Mouse (Mus musculus): ENCODE measurements around the gene Gm20458. TPM values are rescaled to one million over a fixed set of nuclear protein-coding genes. Genes with fewer than 3 reads are reported as not detected.

The Gm20458 gene
- polyA plus RNA-seq, 2 experiments: 9.0 to 14.3 TPM

GRCm38 (mm10) chr2:164424406-164424805 is 36.4 kb upstream of the Gm20458 start:
- Histone ChIP-seq H3K4me1 (ENCODE audit: control insufficient read depth, insufficient read depth, low read length) (0 out of 2 replicates have a peak, but pooled peaks cover 4% of the 10 kb centered on the region), H3K4me2 (replicated peaks; ENCODE audit: low read depth, low read length, severe bottlenecking) (no peak overlapping the region), H3K4me3 (replicated peaks; ENCODE audit: low read length) (no peak overlapping the region), H3K27ac (replicated peaks; ENCODE audit: low read depth, low read length) (no peak overlapping the region), H3K36me3 (ENCODE audit: control insufficient read depth, insufficient read depth, low read length) (peaks cover 55% of the 10 kb centered on the region), H3K9ac (ENCODE audit: low read depth, low read length, severe bottlenecking) (no peak overlapping the region), H3K27me3 (ENCODE audit: control insufficient read depth, insufficient read depth, low read length) (no peaks in the 10 kb centered on the region), H3K9me3 (ENCODE audit: control insufficient read depth, low read length) (no peaks in the 10 kb centered on the region)
- ATAC-seq (ENCODE audit: low FRiP score, low read depth) (no peak), DNase-seq (ENCODE audit: low spot score) (no peak)
- no peak for TF ChIP-seq POLR2A (IDR thresholded peaks at IDR 0.05; ENCODE audit: borderline replicate concordance, extremely low read depth, insufficient read depth, insufficient read length)
- 89% methylated on average over 8 of the region's 8 CpGs for WGBS

- ATAC-seq (ENCODE audit: low FRiP score, low read depth) (no peak), DNase-seq (ENCODE audit: low spot score) (no peak)
- Histone ChIP-seq H3K27ac (replicated peaks; ENCODE audit: low read depth, low read length) (no peak overlapping the region), H3K9ac (ENCODE audit: low read depth, low read length, severe bottlenecking) (no peak overlapping the region), H3K9me3 (ENCODE audit: control insufficient read depth, low read length) (no peaks in the 10 kb centered on the region), H3K27me3 (ENCODE audit: control insufficient read depth, insufficient read depth, low read length) (no peaks in the 10 kb centered on the region), H3K4me2 (replicated peaks; ENCODE audit: low read depth, low read length, severe bottlenecking) (no peak overlapping the region), H3K4me1 (ENCODE audit: control insufficient read depth, insufficient read depth, low read length) (peaks cover 6% of the 10 kb centered on the region; the same call in 1 of the 2 replicates), H3K36me3 (ENCODE audit: control insufficient read depth, insufficient read depth, low read length) (peaks cover 57% of the 10 kb centered on the region), H3K4me3 (replicated peaks; ENCODE audit: low read length) (no peak overlapping the region)
- TF ChIP-seq POLR2A (IDR thresholded peaks at IDR 0.05; ENCODE audit: borderline replicate concordance, extremely low read depth, insufficient read depth, insufficient read length): no peak
- 75% methylated on average over 5 of the region's 5 CpGs for WGBS
These were observed 35.4 kb upstream of the Gm20458 start for GRCm38 (mm10) chr2:164425401-164425800.

- H3K4me3 ChIP-seq (replicated peaks; ENCODE audit: low read length): no peak overlapping the region
- no peak for TF ChIP-seq POLR2A (IDR thresholded peaks at IDR 0.05; ENCODE audit: borderline replicate concordance, extremely low read depth, insufficient read depth, insufficient read length)
- ATAC-seq (ENCODE audit: low FRiP score, low read depth) (no peak), DNase-seq (ENCODE audit: low spot score) (no peak)
- H3K9ac ChIP-seq (ENCODE audit: low read depth, low read length, severe bottlenecking): no peak overlapping the region
- no peaks in the 10 kb centered on the region for H3K27me3 ChIP-seq (ENCODE audit: control insufficient read depth, insufficient read depth, low read length)
- H3K9me3 ChIP-seq (ENCODE audit: control insufficient read depth, low read length): no peaks in the 10 kb centered on the region
- no peak overlapping the region for H3K4me2 ChIP-seq (replicated peaks; ENCODE audit: low read depth, low read length, severe bottlenecking)
- peaks cover 13% of the 10 kb centered on the region for H3K4me1 ChIP-seq (ENCODE audit: control insufficient read depth, insufficient read depth, low read length)
- WGBS: 26% methylated on average over 12 of the region's 12 CpGs
- peaks cover 57% of the 10 kb centered on the region for H3K36me3 ChIP-seq (ENCODE audit: control insufficient read depth, insufficient read depth, low read length)
- no peak overlapping the region for H3K27ac ChIP-seq (replicated peaks; ENCODE audit: low read depth, low read length)
These were observed 34.6 kb upstream of the Gm20458 start for GRCm38 (mm10) chr2:164426121-164426520.

- H3K4me2 ChIP-seq (replicated peaks; ENCODE audit: low read depth, low read length, severe bottlenecking): no peak overlapping the region
- no peak overlapping the region for H3K9ac ChIP-seq (ENCODE audit: low read depth, low read length, severe bottlenecking)
- no peak for DNase-seq (ENCODE audit: low spot score)
- H3K27ac ChIP-seq (replicated peaks; ENCODE audit: low read depth, low read length): no peak overlapping the region
- no peak for ATAC-seq (ENCODE audit: low FRiP score, low read depth)
- no peak for TF ChIP-seq POLR2A (IDR thresholded peaks at IDR 0.05; ENCODE audit: borderline replicate concordance, extremely low read depth, insufficient read depth, insufficient read length)
- H3K9me3 ChIP-seq (ENCODE audit: control insufficient read depth, low read length): no peaks in the 10 kb centered on the region
- H3K36me3 ChIP-seq (ENCODE audit: control insufficient read depth, insufficient read depth, low read length): peaks cover 57% of the 10 kb centered on the region
- no peak overlapping the region for H3K4me3 ChIP-seq (replicated peaks; ENCODE audit: low read length)
- WGBS: 84% methylated on average over 5 of the region's 5 CpGs
- no peaks in the 10 kb centered on the region for H3K27me3 ChIP-seq (ENCODE audit: control insufficient read depth, insufficient read depth, low read length)
- H3K4me1 ChIP-seq (ENCODE audit: control insufficient read depth, insufficient read depth, low read length): peaks cover 21% of the 10 kb centered on the region
These were observed 33.8 kb upstream of the Gm20458 start for GRCm38 (mm10) chr2:164426952-164427351.

GRCm38 (mm10) chr2:164428451-164428850 is 32.3 kb upstream of the Gm20458 start:
- H3K9ac ChIP-seq (ENCODE audit: low read depth, low read length, severe bottlenecking): no peak overlapping the region

More at GRCm38 (mm10) chr2:164428451-164428850, 32.3 kb upstream of the Gm20458 start:
- no peak overlapping the region for H3K27ac ChIP-seq (replicated peaks; ENCODE audit: low read depth, low read length)
- H3K27me3 ChIP-seq (ENCODE audit: control insufficient read depth, insufficient read depth, low read length): no peaks in the 10 kb centered on the region
- WGBS: 36% methylated on average over 5 of the region's 5 CpGs
- TF ChIP-seq POLR2A (IDR thresholded peaks at IDR 0.05; ENCODE audit: borderline replicate concordance, extremely low read depth, insufficient read depth, insufficient read length): no peak
- H3K4me1 ChIP-seq (ENCODE audit: control insufficient read depth, insufficient read depth, low read length): peaks cover 31% of the 10 kb centered on the region
- H3K36me3 ChIP-seq (ENCODE audit: control insufficient read depth, insufficient read depth, low read length): peaks cover 53% of the 10 kb centered on the region
- ATAC-seq (ENCODE audit: low FRiP score, low read depth): no peak
- no peak overlapping the region for H3K4me2 ChIP-seq (replicated peaks; ENCODE audit: low read depth, low read length, severe bottlenecking)
- DNase-seq (ENCODE audit: low spot score): no peak
- H3K4me3 ChIP-seq (replicated peaks; ENCODE audit: low read length): no peak overlapping the region
- H3K9me3 ChIP-seq (ENCODE audit: control insufficient read depth, low read length): no peaks in the 10 kb centered on the region
